Mouse (Mus musculus) brain, embryonic 14.5 days (tissue): Measurements from ENCODE around the gene Cd59a.

ENCODE experiments used
- CTCF ChIP-seq: fragments of 200-500 bp; IDR thresholded peaks from 2 replicates; pipeline ENCODE4 v1.5.1; 2012; ENCODE audit warnings: inconsistent platforms, mild to moderate bottlenecking, moderate library complexity, borderline replicate concordance; ENCODE audit not compliant: insufficient read depth, insufficient read length; ENCODE audit errors: extremely low read depth
- POLR2A ChIP-seq: fragments of 200-500 bp; IDR thresholded peaks from 2 replicates; pipeline ENCODE4 v1.6.1; 2012; ENCODE audit warnings: mild to moderate bottlenecking, inconsistent platforms, borderline replicate concordance; ENCODE audit not compliant: poor library complexity, insufficient read depth, insufficient read length, severe bottlenecking; ENCODE audit errors: extremely low read depth

GRCm38 (mm10) chr2:104135920-104136319, 40.3 kb downstream of the Cd59a start:
- TF ChIP-seq POLR2A (no peak), CTCF (no peak)
